Mouse (Mus musculus): ENCODE results near the gene Sec24d.

Gene Sec24d

DNA sequence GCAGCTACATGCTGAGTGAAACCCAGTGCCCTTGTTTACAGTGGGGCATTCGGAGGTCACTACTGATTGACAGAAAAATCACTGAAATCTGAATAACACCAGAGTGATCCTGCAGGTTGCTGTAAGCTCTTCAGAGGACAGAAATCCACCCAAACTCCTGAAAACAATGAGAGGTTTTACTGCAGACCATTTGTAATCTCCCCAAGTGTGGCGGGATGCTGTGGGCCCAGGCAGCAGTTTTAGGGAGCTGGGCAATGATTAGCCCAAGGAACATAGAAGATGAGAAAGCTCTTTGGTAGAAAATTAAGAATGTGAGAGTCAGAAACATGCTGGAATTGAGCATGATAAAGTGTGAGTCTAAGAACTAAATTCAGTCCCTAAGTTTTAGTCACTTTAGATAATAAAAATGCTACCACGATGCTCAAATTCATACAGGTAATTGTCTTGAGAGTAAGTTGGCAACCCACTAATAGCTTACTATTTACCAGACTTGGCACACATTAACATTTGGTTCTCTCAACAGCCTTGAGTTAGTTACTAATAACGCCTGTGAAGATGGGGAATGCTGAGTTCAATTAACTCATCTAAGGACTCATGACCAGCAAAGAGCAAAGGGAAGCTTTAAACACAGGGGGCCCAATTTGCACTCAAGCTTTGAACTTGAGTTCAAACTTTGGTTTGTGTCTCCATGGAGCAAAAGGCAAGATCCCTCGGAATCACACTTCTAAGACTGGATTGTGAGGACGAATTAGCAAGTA, 144.7 kb downstream of the Sec24d start:
- no peak for DNase-seq

DNA sequence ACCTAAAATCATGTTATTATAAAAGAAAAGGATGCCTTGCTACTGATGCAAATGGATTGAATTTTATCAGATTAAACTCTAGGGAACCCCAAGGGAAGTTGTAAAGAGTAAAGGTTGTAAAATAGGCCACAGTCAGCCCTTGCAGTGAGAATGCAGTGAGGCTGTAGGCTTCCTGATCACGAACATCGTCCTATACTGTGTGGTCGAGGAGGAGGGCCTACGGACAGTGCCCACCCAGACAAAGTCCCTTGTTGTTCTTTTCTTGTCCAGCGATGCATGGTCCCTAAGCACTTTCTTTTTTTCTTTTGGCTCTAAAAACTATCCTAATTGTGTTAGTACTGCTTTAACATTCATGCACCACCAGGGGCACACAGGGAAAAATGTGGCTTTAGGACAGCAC, 145.9 kb downstream of the Sec24d start:
- no peak for DNase-seq
